Mouse (Mus musculus): Measurements from ENCODE around the gene Prcc.

DNA sequence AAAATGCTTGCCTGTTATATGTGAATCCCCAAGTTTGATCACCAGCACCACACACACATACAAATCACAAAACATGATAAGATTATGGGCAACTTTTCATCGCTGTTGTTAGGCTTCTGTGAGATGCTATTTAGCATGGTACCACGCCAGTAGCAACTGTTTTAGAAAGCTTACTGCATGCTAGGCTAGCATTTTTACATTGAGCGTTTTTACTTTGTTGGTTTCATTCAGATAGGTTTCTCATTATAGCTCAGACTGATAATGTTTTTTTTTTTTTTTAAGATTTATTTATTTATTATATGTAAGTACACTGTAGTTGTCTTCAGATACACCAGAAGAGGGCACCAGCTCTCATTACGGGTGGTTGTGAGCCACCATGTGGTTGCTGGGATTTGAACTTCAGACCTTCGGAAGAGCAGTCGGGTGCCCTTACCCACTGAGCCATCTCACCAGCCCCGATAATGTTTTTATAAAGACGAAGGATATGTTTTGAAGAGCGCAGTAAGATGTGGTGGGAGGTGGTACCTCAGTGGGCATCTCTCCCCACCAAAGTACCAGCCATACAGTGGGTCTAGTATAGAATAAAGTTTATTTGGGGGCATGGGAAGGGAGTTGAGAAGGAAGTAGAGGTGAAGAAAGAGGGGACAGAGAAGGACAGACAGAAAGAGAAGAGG is 35.0 kb upstream of the Prcc start:
- TF ChIP-seq CTCF (IDR thresholded peaks at IDR 0.05; ENCODE audit: borderline replicate concordance, control insufficient read depth, extremely low read depth, insufficient read depth, low read length, poor library complexity) (no peak), POLR2A (IDR thresholded peaks at IDR 0.05; ENCODE audit: control insufficient read depth, extremely low read depth, insufficient read depth, low read length, poor library complexity) (no peak)
